Mouse (Mus musculus) inflammation-experienced regulatory T-cells, adult 6 months (primary cell): ENCODE data around the gene Olfr738. TPM values are rescaled to one million over a fixed set of nuclear protein-coding genes. Genes with fewer than 3 reads are reported as not detected.

Experiments
- ATAC-seq: one replicate; pipeline ENCODE4 v1.8.0; 2017
- polyA plus RNA-seq, 3 experiments: library from polyadenylated mRNA; unstranded; fragments of 100-300 nt; shearing (Covaris generic); gene quantifications; one replicate each; pipeline ENCODE4 v1.2.1; 2017

The Olfr738 gene
- not detected for polyA plus RNA-seq

DNA sequence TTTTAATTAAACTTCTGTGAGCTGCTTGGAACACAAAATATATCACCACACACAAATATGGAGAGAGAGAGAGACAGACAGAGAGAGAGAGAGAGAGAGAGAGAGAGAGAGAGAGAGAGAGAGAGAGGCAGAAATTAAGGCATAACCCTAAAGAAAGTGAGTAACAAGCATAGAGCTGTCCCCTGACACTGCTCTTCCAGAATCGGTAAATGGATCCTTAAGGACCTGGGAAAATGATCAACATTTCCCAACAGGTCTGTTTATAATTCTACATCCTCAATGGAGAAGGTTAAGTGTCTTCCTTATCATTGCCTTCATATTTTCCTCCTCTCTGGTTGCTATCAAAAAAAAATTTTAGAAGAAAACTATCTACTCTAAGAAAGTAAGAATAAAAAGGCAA lies at the start of gene Olfr738:
Gene Olfr738, plus strand, starts transcription at position 301 of the 400 bp plus-strand sequence.
- no peak for ATAC-seq

DNA sequence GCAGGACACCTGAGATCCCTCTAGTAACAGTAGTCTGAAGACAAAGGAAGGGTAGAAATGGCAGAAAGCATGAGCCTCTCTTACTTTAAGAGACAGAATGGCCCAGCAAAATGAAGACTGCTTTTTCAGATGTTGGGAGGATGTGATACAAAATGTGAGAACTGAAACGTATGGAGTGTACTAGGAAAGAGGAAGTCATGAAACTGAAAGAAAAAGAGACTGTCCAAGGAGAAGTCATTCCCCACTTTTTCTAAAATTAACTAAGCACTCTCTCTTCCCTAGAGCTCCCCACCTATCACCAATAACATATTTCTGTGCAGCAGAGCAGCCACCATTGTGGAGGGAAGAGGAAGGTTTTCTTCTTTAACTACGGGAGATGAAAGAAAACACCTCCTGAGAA lies 49.8 kb upstream of the Olfr738 start, which contains the start of gene Tlr11:
Gene Tlr11, plus strand, starts transcription at position 322 of the 400 bp plus-strand sequence.
- ATAC-seq: no peak

GRCm38 (mm10) chr14:50360480-50360879 lies 46.9 kb upstream of the Olfr738 start:
- no peak for ATAC-seq

DNA sequence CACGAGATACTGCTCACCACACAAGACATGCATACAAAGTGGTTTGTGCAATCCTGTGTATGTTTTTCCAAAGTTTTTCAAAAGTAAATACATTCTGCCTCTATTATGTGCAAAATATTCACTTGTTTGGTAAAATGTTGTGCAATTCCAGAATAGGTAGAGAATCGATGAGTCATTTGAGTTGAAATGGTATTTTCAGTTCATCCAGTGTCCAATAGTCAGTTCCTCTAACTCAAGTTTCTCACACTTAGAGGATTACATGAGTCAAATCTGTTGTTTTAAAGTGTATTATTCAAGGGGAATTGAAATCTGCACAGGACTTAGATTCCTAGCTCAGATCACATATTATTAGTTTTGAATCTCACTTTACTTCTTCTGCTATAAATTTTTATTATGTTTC lies 43.8 kb upstream of the Olfr738 start:
- ATAC-seq: no peak

GRCm38 (mm10) chr14:50380863-50381262 lies 26.5 kb upstream of the Olfr738 start, which contains the start of gene Olfr736:
Gene Olfr736, plus strand, starts transcription at chr14:50381163.
- ATAC-seq: no peak

DNA sequence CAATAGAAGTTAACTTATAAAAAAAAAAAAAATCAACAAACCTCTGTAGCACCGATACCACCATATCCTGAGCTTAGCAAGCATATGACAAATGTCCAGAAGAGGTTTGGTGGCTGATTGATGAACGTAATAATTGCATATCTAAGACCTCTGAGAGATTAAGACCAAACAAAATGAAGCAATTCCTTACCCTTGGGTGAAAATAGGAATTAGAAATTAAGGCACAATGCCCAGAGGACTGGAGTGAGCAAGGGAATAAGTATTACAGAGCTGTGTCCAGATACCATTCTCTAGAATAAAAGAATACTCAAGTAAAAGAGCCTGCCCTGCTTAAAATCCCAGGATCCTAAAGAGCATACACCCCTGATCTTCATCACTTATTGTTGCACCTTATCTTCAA lies 11.0 kb downstream of the Olfr738 start, which contains the start of gene Olfr739:
Gene Olfr739, plus strand, starts transcription at position 301 of the 400 bp plus-strand sequence.
- ATAC-seq: no peak

DNA sequence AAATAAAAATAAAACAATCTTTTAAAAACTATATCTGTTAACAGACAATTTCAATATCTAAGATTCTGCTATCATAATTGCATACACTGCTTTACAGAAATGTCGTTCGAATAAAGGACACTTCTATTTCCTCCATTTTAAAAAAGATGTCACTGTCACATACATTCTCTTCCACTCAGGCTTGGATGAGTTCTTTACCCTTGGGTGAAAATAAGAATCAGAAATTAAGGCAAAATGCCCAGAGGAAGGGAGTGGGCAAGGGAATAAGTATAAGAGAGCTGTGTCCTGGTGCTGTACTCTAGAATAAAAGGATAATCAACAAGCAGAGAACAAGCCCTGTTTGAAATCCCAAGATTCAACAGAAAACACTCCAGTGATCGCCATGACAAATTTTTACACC lies 37.9 kb downstream of the Olfr738 start, which contains the start of gene Olfr740:
Gene Olfr740, plus strand, starts transcription at position 301 of the 400 bp plus-strand sequence.
- no peak for ATAC-seq

Other genes starting within 250 kb of the Olfr738 start
- not detected for gene Olfr730, start 219.4 kb upstream of the Olfr738 start, polyA plus RNA-seq
- gene Olfr731, start 165.7 kb upstream of the Olfr738 start, polyA plus RNA-seq: not detected
- gene Olfr732, start 123.4 kb upstream of the Olfr738 start, polyA plus RNA-seq: not detected
- not detected for gene Olfr733, start 106.0 kb upstream of the Olfr738 start, polyA plus RNA-seq
- not detected for gene Olfr734, start 80.8 kb upstream of the Olfr738 start, polyA plus RNA-seq
- not detected for gene Olfr735, start 58.7 kb upstream of the Olfr738 start, polyA plus RNA-seq
- gene Tlr11, start 49.7 kb upstream of the Olfr738 start, polyA plus RNA-seq: under 1 TPM in 1 of 3 experiments, not detected in 2; 0.20 TPM
- gene Olfr736, start 26.4 kb upstream of the Olfr738 start, polyA plus RNA-seq: not detected
- gene Olfr739, start 11.1 kb downstream of the Olfr738 start, polyA plus RNA-seq: not detected
- not detected for gene Olfr740, start 38.0 kb downstream of the Olfr738 start, polyA plus RNA-seq
- gene Olfr741, start 65.2 kb downstream of the Olfr738 start, polyA plus RNA-seq: not detected
- not detected for gene Olfr742, start 96.0 kb downstream of the Olfr738 start, polyA plus RNA-seq
- gene Olfr743, start 114.3 kb downstream of the Olfr738 start, polyA plus RNA-seq: not detected
- gene Olfr744, start 207.3 kb downstream of the Olfr738 start, polyA plus RNA-seq: not detected
- gene Olfr745, start 231.8 kb downstream of the Olfr738 start, polyA plus RNA-seq: not detected
- gene Olfr746, start 239.5 kb downstream of the Olfr738 start, polyA plus RNA-seq: not detected